Mouse (Mus musculus) spleen, adult 2 months (tissue): ENCODE results near the gene Rbpj.

Source experiments
- CTCF ChIP-seq: fragments of 200-500 bp; IDR thresholded peaks from 2 replicates; pipeline ENCODE4 v1.5.1; 2011; ENCODE audit warnings: mild to moderate bottlenecking, inconsistent platforms; ENCODE audit not compliant: insufficient read depth, insufficient read length, insufficient replicate concordance; ENCODE audit errors: extremely low read depth
- POLR2A ChIP-seq: fragments of 200-500 bp; IDR thresholded peaks from 2 replicates; pipeline ENCODE4 v1.6.1; 2011; ENCODE audit warnings: low read depth, low read length, inconsistent platforms

DNA sequence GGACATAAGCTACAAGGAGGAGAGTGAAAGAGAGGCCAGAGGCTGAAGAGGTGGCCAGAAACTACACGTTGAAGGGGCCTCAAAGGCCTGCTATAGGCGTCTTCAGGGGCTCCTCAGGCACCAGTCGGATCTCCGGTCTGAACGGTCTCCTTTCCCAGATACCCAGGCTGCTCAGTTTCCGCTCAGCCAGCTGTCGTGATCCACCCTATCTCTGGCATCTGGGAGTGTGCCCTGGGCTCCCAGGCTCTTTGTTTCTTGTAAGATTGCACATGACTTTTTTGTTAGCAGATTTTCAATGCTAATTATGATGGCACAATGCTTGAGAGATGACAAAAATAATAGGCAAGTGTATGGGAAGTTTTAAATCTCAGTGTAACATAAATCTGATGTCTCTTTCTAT lies 95.2 kb downstream of the Rbpj start:
- TF ChIP-seq CTCF (no peak), POLR2A (no peak)
